Mouse (Mus musculus): Measurements from ENCODE around the gene Coil.
"Not testable (repeated sequence)": the region's sequence is repeated elsewhere in the genome, so short reads cannot be mapped to it uniquely, and the experiment has no call there.

Coil gene

DNA sequence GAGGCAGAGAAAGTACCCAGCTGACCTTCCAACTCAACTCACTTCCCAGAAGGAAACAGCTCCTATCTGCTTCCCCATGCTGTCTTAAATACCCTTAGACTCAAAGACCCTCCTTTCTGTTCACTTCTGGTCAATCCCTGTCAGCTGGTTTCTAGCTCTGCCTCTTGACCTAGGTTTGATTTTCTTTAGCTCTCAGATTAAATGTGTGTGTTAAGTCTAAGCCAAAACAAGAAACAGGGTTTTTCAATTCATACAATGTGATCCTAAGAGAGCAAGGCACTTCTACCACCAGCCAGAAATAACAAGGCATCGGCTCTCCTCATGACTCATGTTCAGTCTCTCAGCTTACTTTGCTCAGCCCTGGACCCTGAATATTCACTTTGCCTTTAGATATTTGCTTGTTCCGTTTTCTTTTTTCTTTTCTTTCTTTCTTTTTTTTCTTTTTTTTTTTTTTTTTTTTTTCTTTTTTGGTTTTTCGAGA, 3.1 kb upstream of the Coil start, which contains the start of gene Elobl:
Elobl (minus strand) TSS at position 51 of the 481 bp plus-strand sequence.
- DNase-seq (ENCODE audit: low read depth, low spot score): no peak

DNA sequence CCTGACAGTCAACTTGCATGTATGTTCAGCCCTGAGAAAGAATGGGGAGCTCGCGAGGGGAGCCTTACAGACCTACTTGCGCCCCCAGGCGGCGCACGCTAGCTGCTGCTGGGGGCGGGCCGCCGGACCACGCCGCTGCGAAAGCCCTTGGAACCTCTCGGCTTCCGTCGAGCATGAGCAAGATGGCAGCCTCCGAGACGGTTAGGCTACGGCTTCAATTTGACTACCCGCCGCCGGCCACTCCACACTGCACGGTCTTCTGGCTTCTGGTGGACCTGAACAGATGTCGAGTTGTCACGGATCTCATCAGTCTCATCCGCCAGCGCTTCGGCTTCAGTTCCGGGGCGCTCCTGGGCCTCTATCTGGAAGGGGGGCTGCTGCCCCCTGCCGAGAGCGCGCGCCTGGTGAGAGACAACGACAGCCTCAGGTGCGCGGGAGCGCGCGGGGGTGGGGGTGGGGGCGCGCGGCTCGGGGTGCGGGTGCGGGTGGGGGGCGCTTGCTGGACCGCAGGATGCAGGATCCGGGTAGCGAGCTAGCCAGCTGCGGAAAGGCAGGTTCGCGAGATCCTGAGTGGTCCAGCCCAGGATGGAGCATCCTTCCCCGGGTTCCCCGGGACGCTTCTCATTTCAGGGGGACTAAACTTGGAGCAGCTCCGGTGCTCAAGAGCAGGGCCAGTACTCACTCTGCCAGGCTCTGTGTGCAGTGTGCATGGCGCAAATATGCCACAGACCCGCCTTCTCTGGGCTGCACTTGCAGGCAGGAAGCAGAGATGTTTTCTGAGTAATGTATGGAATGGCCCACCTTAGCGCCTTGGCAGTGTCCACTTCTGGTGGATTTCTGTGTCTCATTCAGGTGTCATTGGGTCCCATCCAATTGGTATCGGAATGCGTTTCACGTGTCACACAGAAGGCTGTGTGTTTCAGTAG, 4.0 kb downstream of the Coil start:
- peak; percentile 92 for DNase-seq (ENCODE audit: low read depth, low spot score)

DNA sequence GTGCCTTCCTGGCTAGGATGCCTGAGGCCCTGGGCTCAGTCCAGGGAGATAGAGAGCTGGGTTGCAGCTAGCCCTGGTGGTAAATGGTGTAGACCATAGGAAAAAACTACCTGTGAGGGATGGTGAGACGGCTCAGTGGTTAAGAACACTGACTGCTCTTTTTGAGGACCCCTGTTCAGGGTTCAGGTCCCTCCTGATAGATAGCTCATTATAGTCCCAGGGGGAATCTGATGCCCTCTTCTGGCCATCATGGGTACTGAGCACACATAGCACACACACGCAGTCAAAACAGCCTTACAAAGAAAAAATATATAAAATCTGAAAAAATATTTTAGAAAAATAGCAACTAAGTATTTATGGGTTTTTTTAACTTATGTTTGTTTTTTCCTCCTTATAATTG, 6.3 kb downstream of the Coil start:
- no peak for DNase-seq (ENCODE audit: low read depth, low spot score)

DNA sequence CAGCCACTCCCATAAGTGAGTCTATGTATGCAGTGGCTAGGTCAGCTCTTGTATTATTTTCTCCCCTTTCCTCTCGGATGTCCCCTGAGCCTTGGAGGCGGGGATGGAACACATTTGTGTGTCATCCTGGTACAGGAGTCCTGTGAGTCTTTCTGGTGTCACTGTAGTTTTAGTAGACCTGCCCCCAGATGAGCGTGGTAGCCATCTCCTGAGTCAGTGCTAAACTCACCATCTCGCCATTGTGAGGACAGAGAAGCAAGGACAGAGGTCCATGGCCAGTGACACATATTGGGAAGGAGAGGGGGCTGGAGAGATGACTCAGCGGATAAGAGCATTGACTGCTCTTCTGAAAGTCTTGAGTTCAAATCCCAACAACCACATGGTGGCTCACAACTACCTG, 7.1 kb downstream of the Coil start:
- no peak for DNase-seq (ENCODE audit: low read depth, low spot score)

DNA sequence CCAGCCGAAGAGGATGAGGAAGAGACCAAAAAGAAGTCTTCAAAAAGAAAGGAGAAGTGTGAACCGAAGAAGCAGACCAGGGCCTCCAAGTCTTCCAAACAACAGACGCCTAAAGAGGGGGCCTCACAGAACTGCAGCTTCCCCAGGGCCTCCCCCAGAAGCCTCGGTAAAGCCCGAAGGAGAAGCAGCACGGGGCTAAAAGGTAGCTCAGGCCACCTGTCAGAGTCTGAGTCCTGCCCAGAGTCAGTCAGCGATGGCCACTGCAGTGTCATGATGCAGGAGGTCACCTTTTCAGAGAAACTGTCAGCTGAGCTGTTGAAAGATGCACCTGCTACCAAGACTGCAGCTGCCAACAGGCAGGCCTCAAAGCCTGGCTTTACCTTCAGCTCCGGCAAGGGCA, 11.3 kb downstream of the Coil start:
- DNase-seq (ENCODE audit: low read depth, low spot score): no peak

DNA sequence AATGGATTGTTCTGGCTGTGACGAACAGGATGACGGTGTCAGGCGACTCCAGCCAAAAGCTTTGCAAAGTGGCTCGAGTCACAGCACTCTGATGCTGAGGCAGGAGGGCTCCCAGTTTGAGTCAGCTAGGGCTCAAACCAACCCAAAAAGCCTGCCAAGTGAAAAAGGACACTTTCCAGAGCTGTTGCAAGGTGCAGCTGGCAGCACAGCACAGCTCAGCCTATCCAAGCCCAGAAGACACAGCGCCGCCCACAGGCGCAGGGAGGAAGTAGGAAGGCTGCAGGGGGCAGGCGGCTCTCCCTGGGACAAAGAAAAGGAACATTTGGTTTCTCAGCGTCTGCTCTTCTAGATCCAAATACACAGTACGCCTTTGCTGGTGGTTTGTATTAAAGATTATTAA, 16.6 kb downstream of the Coil start:
- no peak for DNase-seq (ENCODE audit: low read depth, low spot score)

DNA sequence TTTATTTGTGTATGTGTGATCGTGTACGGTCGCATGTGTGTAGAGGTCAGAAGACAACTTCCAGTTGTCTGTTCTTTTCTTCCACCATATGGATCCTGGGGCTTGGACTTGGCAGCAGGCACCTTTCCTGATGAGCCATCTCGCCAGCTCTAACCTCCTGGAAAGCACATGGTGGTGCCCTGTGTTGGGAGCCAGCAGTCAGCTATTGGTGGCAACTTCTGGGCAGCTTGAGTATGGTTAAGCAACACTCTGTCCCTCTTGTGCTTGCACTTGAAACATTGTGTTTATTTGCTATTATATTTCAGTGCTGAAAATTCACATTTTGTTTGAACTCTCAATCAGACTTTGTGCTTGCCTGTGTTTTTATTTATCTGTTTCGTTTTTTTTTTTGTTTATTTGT, 18.9 kb downstream of the Coil start:
- DNase-seq (ENCODE audit: low read depth, low spot score): no peak

DNA sequence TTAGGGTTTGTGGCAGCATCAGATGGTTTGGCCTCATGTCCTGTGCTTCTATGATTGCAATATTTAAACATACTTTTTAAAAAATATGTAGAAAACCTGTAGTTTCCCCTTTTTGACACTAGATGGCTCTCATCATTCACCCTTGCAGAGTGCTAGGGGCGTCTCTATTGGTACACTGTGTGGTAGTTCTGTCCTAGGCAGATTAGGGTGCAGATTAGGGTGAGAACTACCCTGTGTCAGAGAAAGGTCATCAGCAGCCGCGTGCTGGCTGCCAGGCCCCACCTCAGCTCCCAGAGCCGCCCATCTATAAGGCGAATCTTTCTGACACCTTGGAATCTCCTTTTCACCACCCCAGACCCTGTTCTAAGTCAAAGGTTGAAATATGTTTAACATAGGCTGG, 19.5 kb downstream of the Coil start:
- no peak for DNase-seq (ENCODE audit: low read depth, low spot score)

DNA sequence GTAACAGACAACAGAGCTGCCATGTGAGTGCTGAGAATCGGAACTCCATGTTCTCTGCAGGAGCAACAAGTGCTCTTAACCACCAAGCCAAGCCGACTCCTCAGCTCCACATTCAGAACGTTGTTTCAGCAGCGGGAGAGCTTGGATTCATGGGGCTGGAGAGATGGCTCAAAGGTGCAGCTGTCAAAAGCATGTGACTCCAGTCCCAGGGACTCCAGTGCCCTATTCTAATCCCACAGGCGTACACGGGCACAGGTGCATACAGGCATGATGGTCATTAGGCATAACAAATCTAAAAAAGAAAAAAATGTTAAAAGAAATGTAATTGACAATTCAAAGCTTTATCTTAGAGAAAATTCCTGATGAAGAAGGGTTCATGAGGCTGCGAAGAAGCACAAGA, 23.1 kb downstream of the Coil start:
- DNase-seq (ENCODE audit: low read depth, low spot score): no peak

DNA sequence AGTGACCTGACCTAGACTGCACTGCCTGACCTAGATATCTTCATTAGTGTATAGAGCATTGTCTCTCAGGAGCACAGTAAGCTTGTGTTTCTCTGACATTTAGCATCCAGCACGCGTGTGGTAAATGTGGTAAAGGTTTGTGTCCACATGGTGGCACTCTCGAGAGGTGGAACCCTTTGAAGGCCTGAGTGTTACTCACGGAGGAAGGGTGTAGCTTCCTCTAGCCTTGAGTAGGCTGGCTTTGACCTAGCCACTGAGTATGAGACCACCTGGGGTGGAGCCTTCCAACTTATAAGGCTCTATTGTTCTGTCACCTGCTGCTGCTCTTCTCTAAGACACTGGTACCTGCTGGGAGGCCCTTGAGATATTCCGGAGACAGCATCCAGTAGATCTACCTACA, 23.6 kb downstream of the Coil start:
- DNase-seq (ENCODE audit: low read depth, low spot score): no peak

DNA sequence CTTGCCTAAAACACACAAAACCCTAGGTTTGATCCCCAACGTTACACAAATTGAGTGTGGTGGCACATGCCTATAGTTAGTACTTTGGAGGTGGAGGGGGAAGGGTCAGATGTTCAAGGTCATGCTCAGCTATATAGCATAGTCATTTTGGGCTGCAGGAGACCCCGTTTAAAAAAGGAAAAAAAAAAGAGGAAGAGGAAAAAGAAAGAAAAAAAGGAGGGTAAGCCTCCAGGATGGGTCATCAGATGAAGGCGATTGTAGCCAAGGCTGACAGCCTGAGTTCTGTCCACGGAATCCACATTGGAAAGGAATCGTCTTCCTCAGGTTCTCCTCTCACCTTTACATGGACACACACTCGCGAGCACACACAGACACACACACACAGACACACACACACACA, 24.4 kb downstream of the Coil start:
- DNase-seq (ENCODE audit: low read depth, low spot score): no peak

DNA sequence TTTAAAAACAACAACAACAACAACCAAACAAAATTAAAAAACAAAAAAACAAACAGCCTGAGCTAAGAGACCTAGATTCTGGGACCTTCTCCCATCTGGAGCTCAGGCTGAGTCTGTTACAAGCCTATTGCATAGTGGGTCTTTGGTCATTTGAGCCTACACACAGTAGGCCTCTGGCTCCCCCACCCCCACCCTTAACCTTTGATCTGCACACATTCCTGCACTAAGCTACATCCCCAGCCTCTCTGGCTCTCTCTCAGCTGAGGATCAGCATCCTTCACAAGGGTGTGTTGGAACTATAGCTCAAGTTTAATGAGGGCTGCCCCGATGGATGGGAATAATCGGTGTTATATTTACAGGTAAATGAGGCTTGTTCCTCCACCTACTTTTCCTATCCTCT, 25.6 kb downstream of the Coil start:
- DNase-seq (ENCODE audit: low read depth, low spot score): no peak

DNA sequence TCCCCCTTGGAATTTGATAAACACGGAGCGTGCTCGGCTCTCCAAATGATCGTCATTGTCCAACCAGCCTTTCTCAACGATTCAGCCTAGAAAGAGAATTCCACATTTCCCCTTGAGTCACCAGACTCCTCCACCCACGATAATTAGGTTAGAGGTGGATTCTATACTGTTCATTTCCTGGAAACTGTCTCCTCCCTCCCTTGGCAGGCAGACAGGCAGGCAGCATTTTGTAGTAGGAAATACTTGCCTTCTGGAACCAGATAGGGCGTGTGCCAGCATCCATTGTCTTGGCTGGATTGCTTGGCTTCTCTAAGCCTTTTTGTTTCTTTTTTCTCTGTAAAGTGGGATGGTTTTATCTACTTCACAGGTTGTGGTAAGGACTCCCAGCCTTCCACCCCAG, 26.4 kb downstream of the Coil start:
- DNase-seq (ENCODE audit: low read depth, low spot score): no peak

DNA sequence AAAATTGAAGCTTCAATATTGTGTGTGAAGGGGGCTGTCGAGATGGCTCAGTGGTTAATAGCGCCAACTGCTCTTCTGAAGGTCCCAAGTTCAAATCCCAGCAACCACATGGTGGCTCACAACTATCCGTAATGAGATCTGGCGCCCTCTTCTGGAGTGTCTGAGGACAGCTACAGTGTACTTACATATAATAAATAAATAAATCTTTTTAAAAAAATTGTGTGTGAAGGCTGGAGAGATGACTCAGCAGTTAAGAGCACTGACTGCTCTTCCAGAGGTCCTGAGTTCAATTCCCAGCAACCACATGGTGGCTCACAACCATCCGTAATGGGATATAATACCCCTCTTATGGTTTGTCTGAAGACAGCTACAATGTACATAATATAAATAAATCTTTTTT, 27.3 kb downstream of the Coil start:
- DNase-seq (ENCODE audit: low read depth, low spot score): not testable (repeated sequence)

DNA sequence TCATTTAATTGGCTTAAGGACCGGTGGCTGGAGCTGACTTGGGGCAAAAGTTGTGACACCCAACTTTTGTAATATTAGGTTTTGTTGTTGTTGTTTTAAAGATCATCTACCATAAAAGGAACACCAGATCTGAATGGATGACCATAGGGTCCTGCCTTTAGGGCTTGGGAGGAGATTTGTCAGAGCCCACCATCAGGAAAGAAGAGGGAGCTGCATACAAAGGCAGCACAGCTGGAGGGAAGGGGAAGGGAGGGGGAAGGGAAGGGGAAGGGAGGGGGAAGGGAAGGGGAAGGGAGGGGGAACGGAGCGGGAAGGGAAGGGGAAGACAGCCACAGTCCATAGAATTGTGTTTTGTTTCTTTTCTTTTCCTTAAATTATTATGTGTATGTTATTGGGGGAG, 28.4 kb downstream of the Coil start:
- no peak for DNase-seq (ENCODE audit: low read depth, low spot score)

DNA sequence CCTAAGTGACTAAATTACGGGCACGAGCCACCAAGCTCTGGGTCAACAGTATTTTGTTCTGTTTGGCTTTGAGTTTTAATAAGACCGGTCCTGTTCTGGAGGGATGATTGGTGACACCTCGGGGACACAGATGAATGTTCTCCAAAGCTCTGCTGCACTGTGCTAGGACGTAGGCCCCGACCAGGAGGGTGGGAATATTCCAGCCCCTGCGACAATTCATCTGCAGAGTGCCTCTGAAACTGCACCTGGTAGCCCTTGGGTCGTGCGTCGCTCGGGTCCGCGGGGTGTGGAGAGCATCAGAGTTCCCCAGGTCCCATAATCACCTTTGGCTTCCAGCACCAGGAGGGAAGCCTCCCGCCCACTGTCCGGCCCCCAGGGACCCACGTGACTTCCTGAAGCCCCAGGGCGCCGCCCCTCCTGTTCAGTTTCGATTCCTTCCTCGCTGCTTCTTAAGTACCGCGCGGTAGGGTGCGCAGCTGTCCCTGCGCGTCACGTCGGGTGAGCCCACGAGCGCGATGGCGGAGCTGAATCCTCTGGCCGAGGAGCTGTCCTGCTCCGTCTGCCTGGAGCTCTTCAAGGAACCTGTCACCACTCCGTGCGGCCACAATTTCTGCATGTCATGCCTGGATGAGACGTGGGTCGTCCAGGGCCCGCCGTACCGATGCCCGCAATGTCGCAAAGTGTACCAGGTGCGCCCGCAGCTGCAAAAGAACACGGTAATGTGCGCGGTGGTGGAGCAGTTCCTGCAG, 29.1 kb downstream of the Coil start, which contains the start of gene Trim25:
Trim25 (plus strand) TSS at position 403 of the 749 bp plus-strand sequence.
- peak; percentile 26 for DNase-seq (ENCODE audit: low read depth, low spot score)

DNA sequence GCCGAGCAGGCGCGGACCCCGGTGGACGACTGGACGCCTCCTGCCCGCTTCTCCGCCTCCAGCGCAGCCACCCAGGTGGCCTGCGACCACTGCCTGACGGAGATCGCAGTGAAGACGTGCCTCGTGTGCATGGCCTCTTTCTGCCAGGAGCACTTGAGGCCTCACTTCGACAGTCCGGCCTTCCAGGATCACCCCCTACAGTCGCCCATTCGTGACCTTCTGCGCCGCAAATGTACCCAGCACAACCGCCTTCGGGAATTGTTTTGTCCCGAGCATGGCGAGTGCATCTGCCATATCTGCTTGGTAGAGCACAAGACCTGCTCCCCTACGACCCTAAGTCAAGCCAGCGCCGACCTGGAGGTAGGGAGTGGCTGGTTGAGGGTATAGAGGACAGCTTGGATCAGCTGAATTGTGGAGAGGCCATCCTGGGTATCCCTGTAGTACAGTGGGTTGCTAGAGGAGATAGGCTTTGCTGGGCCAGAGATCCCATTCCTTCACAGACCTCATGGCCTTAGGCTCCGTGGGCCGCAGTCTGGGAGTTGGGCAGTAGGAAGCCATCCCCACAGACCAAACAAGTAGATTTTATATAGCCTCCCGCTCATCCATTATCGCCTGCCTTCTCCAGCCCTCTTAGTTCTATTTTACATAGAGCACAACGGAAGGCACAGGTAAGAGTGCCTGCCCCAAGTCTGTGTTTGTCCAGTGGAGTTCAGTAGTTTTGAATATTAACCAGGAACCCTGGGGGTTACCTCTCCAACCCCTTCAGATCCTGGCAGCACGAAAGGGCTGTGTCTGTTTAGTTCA, 29.9 kb downstream of the Coil start:
- no peak for DNase-seq (ENCODE audit: low read depth, low spot score)

DNA sequence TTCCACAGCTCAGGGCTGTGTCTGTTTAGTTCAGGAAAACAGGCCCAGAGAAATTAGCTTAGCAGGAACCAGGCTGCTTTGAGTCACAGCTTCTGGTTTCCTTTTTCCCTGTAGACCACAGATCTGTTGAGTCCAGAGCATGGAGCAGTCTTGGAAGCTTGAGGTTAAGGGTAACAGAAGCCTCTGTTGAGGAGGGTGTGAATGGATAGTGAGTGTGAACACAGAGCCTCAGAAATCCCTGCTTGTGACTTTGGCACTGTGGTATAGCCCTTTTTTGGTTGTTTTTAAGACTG, 30.4 kb downstream of the Coil start:
- DNase-seq (ENCODE audit: low read depth, low spot score): no peak

DNA sequence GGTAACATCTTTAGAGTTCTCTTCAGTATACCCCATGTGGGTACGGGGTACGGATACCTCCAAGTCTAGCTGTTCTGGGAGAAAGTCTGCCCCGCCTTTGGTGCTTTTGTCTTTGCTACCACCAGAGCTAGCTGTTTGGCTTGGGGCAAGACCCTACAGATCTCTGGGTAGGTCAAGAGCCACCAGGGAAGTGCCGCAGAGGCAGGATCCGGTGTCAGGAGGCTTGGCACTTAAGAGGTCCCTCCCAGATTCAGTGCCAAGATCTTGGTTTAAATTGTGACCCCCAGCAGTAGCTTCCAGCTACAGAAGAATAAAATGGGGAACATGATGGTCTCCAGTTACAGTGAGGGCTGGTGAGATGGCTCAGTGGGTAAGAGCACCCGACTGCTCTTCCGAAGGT, 31.5 kb downstream of the Coil start:
- DNase-seq (ENCODE audit: low read depth, low spot score): no peak

DNA sequence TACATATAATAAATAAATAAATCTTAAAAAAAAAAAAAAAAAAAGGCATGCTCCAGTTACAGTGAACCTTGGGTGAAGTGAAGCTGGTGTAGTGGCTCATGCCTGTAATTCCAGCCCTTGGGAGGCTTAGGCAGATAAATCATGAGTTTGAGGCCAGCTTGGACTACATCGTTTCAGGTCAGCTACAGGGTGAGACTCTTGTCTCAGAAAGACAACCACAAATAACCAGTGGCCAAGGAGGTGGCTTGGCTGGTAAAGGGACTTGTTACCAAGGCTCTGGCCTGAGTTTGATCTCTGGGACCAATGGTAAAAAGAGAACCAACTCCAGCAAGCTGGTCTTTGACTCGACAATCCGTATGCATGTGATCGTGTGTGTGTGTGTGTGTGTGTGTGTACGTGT, 32.0 kb downstream of the Coil start:
- DNase-seq (ENCODE audit: low read depth, low spot score): no peak

DNA sequence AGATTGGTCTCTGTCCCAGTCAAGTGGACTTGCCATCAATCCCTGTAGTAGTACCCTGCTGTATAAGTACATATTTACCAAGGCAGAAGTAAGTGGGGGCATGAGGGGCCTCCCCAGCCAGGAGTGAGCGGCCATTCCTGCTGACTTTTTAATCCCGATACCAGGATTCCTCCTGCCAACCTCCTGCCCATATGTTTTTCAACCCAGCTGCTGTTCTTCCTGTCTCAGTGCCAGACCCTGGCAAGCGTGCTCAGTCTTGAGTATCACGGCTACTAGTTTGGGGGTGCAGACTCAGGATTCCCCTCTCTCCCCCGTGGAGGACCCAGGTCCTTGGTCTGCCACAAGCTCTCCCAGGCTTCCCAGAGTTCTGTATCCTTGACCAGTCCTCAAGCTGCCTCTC, 32.6 kb downstream of the Coil start:
- no peak for DNase-seq (ENCODE audit: low read depth, low spot score)

DNA sequence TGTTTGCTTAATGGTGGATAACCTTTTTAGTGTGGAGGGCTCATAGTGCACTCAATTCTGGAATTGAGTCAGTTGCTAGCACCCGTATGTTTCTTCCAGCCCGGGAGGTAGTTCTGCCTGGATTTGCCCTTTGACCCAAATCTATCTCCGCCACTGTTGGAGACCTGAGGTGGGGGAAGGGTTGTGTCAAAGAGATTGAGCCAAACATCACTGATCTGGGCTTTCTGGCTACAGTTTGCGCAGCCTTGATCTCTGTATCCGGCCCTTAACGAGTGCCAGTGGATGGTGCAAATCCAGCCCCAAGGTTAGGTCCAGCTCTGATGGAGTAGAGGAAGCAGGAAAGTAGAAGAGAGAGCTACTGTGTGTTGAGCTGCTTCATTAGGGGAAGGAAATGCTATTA, 33.0 kb downstream of the Coil start:
- DNase-seq (ENCODE audit: low read depth, low spot score): no peak

All from telencephalon, adult 2 months (tissue).